Mouse (Mus musculus) liver, embryonic 13.5 days (tissue): ENCODE results near the gene Nrm. TPM values are rescaled to one million over a fixed set of nuclear protein-coding genes. Genes with fewer than 3 reads are reported as not detected.
A peak's percentile ranks its signal among the peaks of the same experiment; 100 is the strongest.

Experiments
- ATAC-seq: fragments of 200-750 bp; cut with Nextera tagmentation; 2 replicates; pipeline ENCODE4 v1.8.0; 2017; ENCODE audit warnings: low read depth, mild to moderate bottlenecking, moderate number of reproducible peaks, moderate library complexity
- DNase-seq: peaks from one replicate; pipeline ENCODE4 v3.0.0; 2022
- H3K27ac ChIP-seq: fragments of 300-500 bp; sonication (generic); 2 replicates; pipeline ENCODE4 v1.5.1; 2015; ENCODE audit warnings: moderate library complexity, mild to moderate bottlenecking, inconsistent platforms
- H3K27me3 ChIP-seq: fragments of 300-500 bp; sonication (generic); 2 replicates; pipeline ENCODE4 v1.6.1; 2015; ENCODE audit warnings: mild to moderate bottlenecking, inconsistent platforms
- H3K36me3 ChIP-seq: fragments of 300-500 bp; sonication (generic); 2 replicates; pipeline ENCODE4 v1.6.1; 2015; ENCODE audit warnings: mild to moderate bottlenecking, inconsistent platforms
- H3K4me1 ChIP-seq: fragments of 300-500 bp; sonication (generic); replicated peaks from 2 replicates; pipeline ENCODE4 v1.6.1; 2015; ENCODE audit warnings: inconsistent platforms
- H3K4me2 ChIP-seq: fragments of 300-500 bp; sonication (generic); 2 replicates; pipeline ENCODE4 v1.6.1; 2015; ENCODE audit warnings: inconsistent platforms, mild to moderate bottlenecking, moderate library complexity
- H3K4me3 ChIP-seq: fragments of 300-500 bp; sonication (generic); replicated peaks from 2 replicates; pipeline ENCODE4 v1.5.1; 2015; ENCODE audit warnings: mild to moderate bottlenecking, inconsistent platforms
- H3K9ac ChIP-seq: fragments of 300-500 bp; sonication (generic); 2 replicates; pipeline ENCODE4 v1.6.1; 2015; ENCODE audit warnings: mild to moderate bottlenecking, inconsistent platforms
- H3K9me3 ChIP-seq: fragments of 300-500 bp; sonication (generic); replicated peaks from 2 replicates; pipeline ENCODE4 v1.6.1; 2016; ENCODE audit warnings: inconsistent platforms
- WGBS: fragments of 180-500 bp; shearing (Covaris S2); methylation state at CpG from one replicate; pipeline ENCODE4 v1.1.7; 2015; ENCODE audit not compliant: insufficient replicate concordance; 5-methylcytosine and 5-hydroxymethylcytosine counted together
- microRNA-seq: library from miRNA; unstranded; fragments of <30 nt; microRNA quantifications from one replicate; pipeline ENCODE4, GENCODE M21; 2016
- polyA plus RNA-seq: library from polyadenylated mRNA; unstranded; fragments of >200 nt; fragmentation: Nextera tagmentation; extraction: Ambion mirVana; gene quantifications from 2 replicates; pipeline ENCODE4 v1.2.1, GENCODE M21; 2015

Nrm gene
- polyA plus RNA-seq, 1 experiment from 2014 or later: 23.0 TPM

DNA sequence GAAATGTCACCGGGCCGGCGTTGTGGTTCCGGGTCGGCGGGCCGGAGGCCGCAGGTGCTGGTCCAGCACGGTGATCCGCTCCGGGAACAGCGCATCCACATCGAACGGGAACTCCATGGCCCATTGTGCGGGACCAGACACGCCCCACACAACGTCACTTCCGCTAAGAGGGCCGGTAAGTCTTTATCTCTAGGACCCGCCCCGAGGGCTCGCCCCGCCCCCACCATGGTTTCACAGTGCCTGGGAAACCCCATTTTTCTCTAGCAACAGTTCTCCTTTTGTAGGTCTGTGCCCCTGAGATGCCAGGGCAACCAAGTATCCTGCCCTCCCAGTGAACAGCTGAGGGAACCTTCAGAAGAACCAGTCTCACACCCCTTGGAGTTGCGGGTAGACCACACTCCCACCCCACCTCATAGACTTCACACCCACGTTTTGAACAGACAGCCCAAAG is 48.8 kb downstream of the Nrm start, which contains the start of gene Atat1:
Gene Atat1 (minus strand): TSS at position 157 of the 451 bp plus-strand sequence.
- H3K4me2 ChIP-seq: peak within 1 kb of the TSS; percentile 84
- H3K4me1 ChIP-seq: peaks cover 46% of the 10 kb centered on the region
- no peaks in the 10 kb centered on the region for H3K27me3 ChIP-seq
- ATAC-seq (peak; percentile 81), DNase-seq (peak; percentile 90)
- 2% methylated on average over 25 of the region's 25 CpGs for WGBS
- H3K27ac ChIP-seq: peak within 1 kb of the TSS; percentile 79
- peaks cover 57% of the 10 kb centered on the region for H3K36me3 ChIP-seq
- H3K4me3 ChIP-seq: peak within 1 kb of the TSS; percentile 71
- peak within 1 kb of the TSS; percentile 73 for H3K9ac ChIP-seq
- no peaks in the 10 kb centered on the region for H3K9me3 ChIP-seq

- ATAC-seq: no peak
- 50% methylated on average over 6 of the region's 6 CpGs for WGBS
- Histone ChIP-seq H3K4me1 (peaks cover 51% of the 10 kb centered on the region), H3K27ac (peak overlapping the region; percentile 97; the same call in 1 of the 2 replicates), H3K4me3 (peak overlapping the region; percentile 92), H3K9me3 (no peaks in the 10 kb centered on the region), H3K27me3 (no peaks in the 10 kb centered on the region), H3K36me3 (peaks cover 52% of the 10 kb centered on the region), H3K4me2 (peak overlapping the region; percentile 81), H3K9ac (peak overlapping the region; percentile 98)
- no peak for DNase-seq
These were observed 53.9 kb downstream of the Nrm start for GRCm38 (mm10) chr17:35914975-35915374.

Small RNA genes lying within 50 kb of the gene (microRNA-seq; reads per million reads assigned to microRNA genes)
- gene Gm28033: 2.6 reads per million

Other genes with a start within 250 kb of the Nrm start
- gene Gm9573, start 234.7 kb upstream of the Nrm start, polyA plus RNA-seq: not detected in 2 replicates
- 0.03 and 0.06 TPM in 2 replicates for gene Mucl3, start 217.6 kb upstream of the Nrm start, polyA plus RNA-seq
- gene Vars2, start 193.7 kb upstream of the Nrm start, polyA plus RNA-seq: 7.7 TPM in 2 replicates
- gene Gtf2h4, start 187.6 kb upstream of the Nrm start, polyA plus RNA-seq: 31.9 and 33.9 TPM in 2 replicates
- 2.9 and 3.7 TPM in 2 replicates for gene Ddr1, start 156.7 kb upstream of the Nrm start, polyA plus RNA-seq
- 21.6 and 23.2 TPM in 2 replicates for gene Ier3, start 39.6 kb upstream of the Nrm start, polyA plus RNA-seq
- gene Flot1, start 38.1 kb upstream of the Nrm start, polyA plus RNA-seq: 38.2 and 38.5 TPM in 2 replicates
- 520 and 547 TPM in 2 replicates for gene Tubb5, start 23.0 kb upstream of the Nrm start, polyA plus RNA-seq
- gene Mdc1, start 19.8 kb upstream of the Nrm start, polyA plus RNA-seq: 8.0 and 8.8 TPM in 2 replicates
- gene Ppp1r18, start 4.3 kb downstream of the Nrm start, polyA plus RNA-seq: 8.0 and 11.8 TPM in 2 replicates
- 35.2 and 40.3 TPM in 2 replicates for gene Dhx16, start 18.5 kb downstream of the Nrm start, polyA plus RNA-seq
- gene 2310061I04Rik, start 36.1 kb downstream of the Nrm start, polyA plus RNA-seq: 14.3 and 15.1 TPM in 2 replicates
- gene Atat1, start 48.8 kb downstream of the Nrm start, polyA plus RNA-seq: 9.3 and 9.9 TPM in 2 replicates
- 105 and 106 TPM in 2 replicates for gene Mrps18b, start 55.1 kb downstream of the Nrm start, polyA plus RNA-seq
- 19.4 and 27.5 TPM in 2 replicates for gene Ppp1r10, start 55.1 kb downstream of the Nrm start, polyA plus RNA-seq
- 81.3 and 110 TPM in 2 replicates for gene Abcf1, start 108.4 kb downstream of the Nrm start, polyA plus RNA-seq
- 14.6 and 15.2 TPM in 2 replicates for gene Gnl1, start 118.5 kb downstream of the Nrm start, polyA plus RNA-seq
- 8.3 and 8.7 TPM in 2 replicates for gene Prr3, start 118.9 kb downstream of the Nrm start, polyA plus RNA-seq
- gene H2-T24, start 159.2 kb downstream of the Nrm start, polyA plus RNA-seq: 5.2 and 5.7 TPM in 2 replicates
- gene H2-T23, start 171.5 kb downstream of the Nrm start, polyA plus RNA-seq: 23.1 and 24.0 TPM in 2 replicates
- 9.2 and 9.4 TPM in 2 replicates for gene H2-T22, start 181.4 kb downstream of the Nrm start, polyA plus RNA-seq
- not detected in 2 replicates for gene Gm6034, start 181.6 kb downstream of the Nrm start, polyA plus RNA-seq
- 0.08 TPM in 1 of 2 replicates, not detected in the other for gene Gm11127, start 197.1 kb downstream of the Nrm start, polyA plus RNA-seq